Mouse (Mus musculus): Measurements from ENCODE around the gene Rbfox3. TPM values are rescaled to one million over a fixed set of nuclear protein-coding genes. Genes with fewer than 3 reads are reported as not detected.
A peak's percentile ranks its signal among the peaks of the same experiment; 100 is the strongest.

The Rbfox3 gene
- total and polyA plus RNA-seq, 2 experiments from 2014 or later = 60.3 to 73.3 TPM

DNA sequence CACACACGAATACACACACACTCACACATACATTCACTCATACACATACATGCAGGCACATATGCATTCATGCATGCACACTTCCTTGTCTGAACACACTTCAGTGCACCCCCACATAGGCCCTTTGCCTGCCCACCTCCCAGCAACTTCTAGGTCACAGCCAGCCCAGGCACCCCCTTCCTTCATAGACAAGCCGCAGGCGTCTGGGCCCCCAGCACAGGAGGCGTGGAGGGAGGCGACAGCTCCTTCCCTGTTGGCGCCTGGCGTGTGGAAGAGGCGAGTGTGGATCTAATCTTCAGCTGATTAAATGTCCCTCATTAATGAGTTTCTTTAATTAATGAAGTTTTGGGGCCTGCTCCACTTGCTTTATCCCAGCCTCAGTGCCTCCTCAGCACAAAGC lies 381.1 kb downstream of the Rbfox3 start:
- 75% methylated on average over 8 of the region's 8 CpGs for WGBS
- no peak for ATAC-seq (ENCODE audit: low FRiP score)
- H3K9ac ChIP-seq (replicated peaks; ENCODE audit: low read length, poor library complexity, severe bottlenecking) = no peak overlapping the region
- DNase-seq (ENCODE audit: low spot score) = no peak
- peaks cover 15% of the 10 kb centered on the region; the same call in 1 of the 2 replicates for H3K4me1 ChIP-seq (ENCODE audit: insufficient read depth, low read length)
- no peak overlapping the region for H3K4me3 ChIP-seq (ENCODE audit: low read depth, low read length)
- no peaks in the 10 kb centered on the region for H3K9me3 ChIP-seq (ENCODE audit: low read length)
- no peak overlapping the region for H3K4me2 ChIP-seq (ENCODE audit: low read depth, low read length, poor library complexity, severe bottlenecking)
- H3K27ac ChIP-seq (ENCODE audit: low read depth, low read length) = no peak overlapping the region
- no peaks in the 10 kb centered on the region for H3K36me3 ChIP-seq (ENCODE audit: insufficient read depth, low read length)
- no peaks in the 10 kb centered on the region for H3K27me3 ChIP-seq (ENCODE audit: insufficient read depth, low read length)
- TF ChIP-seq CTCF (IDR thresholded peaks at IDR 0.05) = no peak

DNA sequence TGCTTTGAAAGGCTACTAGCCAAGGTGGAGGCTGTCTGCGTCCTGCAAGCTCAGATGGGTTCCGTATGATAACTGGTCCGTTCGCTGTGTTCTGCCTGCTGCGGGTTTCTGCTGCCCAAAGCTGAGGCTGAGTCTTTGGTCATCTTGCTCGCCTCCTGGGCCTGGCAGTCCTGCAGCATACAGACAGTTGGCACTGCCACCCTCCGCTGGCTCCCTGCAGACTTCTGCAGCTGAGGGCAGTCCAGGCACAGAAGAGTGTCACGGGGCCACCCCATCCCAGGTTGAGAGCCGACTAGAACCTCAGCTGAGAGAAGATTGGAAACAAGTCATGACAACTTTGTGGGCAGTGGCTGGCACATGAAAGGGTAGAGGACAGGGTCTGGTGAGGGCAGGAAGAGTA lies 382.6 kb downstream of the Rbfox3 start:
- ATAC-seq (ENCODE audit: low FRiP score) = no peak
- H3K27ac ChIP-seq (ENCODE audit: low read depth, low read length) = no peak overlapping the region
- H3K9ac ChIP-seq (replicated peaks; ENCODE audit: low read length, poor library complexity, severe bottlenecking) = no peak overlapping the region
- H3K27me3 ChIP-seq (ENCODE audit: insufficient read depth, low read length) = no peaks in the 10 kb centered on the region
- H3K4me1 ChIP-seq (ENCODE audit: insufficient read depth, low read length) = peaks cover 15% of the 10 kb centered on the region; the same call in 1 of the 2 replicates
- TF ChIP-seq CTCF (IDR thresholded peaks at IDR 0.05) = no peak
- H3K4me2 ChIP-seq (ENCODE audit: low read depth, low read length, poor library complexity, severe bottlenecking) = no peak overlapping the region
- WGBS = 92% methylated on average over 9 of the region's 9 CpGs
- no peak overlapping the region for H3K4me3 ChIP-seq (ENCODE audit: low read depth, low read length)
- DNase-seq (ENCODE audit: low spot score) = no peak
- H3K36me3 ChIP-seq (ENCODE audit: insufficient read depth, low read length) = no peaks in the 10 kb centered on the region
- H3K9me3 ChIP-seq (ENCODE audit: low read length) = no peaks in the 10 kb centered on the region

DNA sequence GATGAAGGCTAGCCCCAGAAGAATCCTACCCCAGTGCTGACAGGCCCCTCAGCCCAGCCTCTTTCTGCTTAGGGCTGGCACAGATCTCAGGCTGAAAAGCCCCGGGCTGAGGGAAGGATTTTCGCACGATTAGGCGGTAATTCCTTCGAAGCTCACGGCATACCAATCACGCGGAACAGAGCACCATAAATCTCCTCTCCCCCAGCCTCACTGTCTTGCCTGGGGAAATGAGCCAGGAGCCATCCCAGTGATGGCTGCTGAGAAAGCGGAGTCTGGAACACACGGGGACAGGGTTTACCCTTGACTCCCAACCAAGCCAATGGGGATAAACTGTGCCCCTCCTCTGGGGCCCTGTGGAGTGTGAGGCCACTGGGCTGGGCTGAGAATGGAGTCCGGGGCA lies 386.3 kb downstream of the Rbfox3 start:
- H3K4me2 ChIP-seq (ENCODE audit: low read depth, low read length, poor library complexity, severe bottlenecking) = no peak overlapping the region
- H3K4me3 ChIP-seq (ENCODE audit: low read depth, low read length) = no peak overlapping the region
- peaks cover 8% of the 10 kb centered on the region; the same call in 1 of the 2 replicates for H3K4me1 ChIP-seq (ENCODE audit: insufficient read depth, low read length)
- ATAC-seq (ENCODE audit: low FRiP score) (no peak), DNase-seq (ENCODE audit: low spot score) (peak; percentile 60)
- H3K9ac ChIP-seq (replicated peaks; ENCODE audit: low read length, poor library complexity, severe bottlenecking) = no peak overlapping the region
- WGBS = 23% methylated on average over 11 of the region's 11 CpGs
- no peaks in the 10 kb centered on the region for H3K9me3 ChIP-seq (ENCODE audit: low read length)
- H3K27ac ChIP-seq (ENCODE audit: low read depth, low read length) = peak overlapping the region; percentile 73
- TF ChIP-seq CTCF (IDR thresholded peaks at IDR 0.05) = no peak
- H3K36me3 ChIP-seq (ENCODE audit: insufficient read depth, low read length) = no peaks in the 10 kb centered on the region
- H3K27me3 ChIP-seq (ENCODE audit: insufficient read depth, low read length) = no peaks in the 10 kb centered on the region

DNA sequence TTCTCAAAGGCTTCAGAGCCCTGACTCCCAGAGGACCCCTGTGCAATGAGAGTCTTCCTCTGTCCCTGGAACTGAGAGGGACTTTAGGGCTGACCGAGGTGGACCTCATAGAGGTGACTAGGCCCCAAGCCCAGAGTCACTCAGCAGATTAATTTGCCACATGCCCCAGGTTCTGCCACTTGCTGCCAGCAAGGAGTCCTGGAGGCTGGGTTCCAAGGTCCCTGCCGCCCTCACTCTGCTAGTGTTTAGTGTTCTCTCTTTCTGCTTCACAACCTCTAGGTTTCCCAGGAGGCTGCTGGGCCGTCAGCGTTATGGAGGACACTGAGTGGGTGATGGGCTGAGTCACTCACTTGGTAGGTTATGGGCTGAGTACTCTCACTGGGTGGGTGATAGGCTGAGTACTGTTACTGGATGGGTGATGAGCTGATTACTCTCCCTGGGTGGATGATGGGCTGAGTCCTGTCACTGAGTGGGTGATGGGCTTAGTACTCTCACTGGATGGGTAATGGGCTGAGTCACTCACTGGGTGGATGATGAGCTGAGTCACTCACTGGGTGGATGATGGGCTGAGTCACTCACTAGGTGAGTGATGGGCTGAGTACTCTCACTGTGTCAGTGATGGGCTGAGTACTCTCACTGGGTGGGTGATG lies 387.8 kb downstream of the Rbfox3 start:
- no peak for TF ChIP-seq CTCF (IDR thresholded peaks at IDR 0.05)
- 87% methylated on average over 4 of the region's 4 CpGs for WGBS

DNA sequence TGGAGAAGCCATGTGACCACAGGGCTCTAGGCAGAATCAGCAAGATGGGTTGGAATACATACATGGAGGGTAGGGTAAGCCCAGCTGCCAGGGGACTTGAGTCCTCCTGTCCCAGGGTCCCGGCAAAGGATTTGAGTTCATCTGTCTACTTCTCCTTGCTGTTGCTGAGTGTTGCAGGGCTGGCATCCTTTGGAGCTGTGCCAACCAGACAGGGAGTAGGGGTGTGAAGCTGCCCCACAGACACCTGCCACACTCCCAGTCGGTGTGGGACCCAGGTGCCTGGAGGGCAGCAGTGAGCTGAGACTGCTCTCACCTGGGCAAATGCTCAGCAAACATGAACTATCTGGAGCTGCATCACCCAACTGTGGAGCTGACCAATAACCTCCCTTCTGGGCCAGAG lies 390.5 kb downstream of the Rbfox3 start:
- Histone ChIP-seq H3K9ac (replicated peaks; ENCODE audit: low read length, poor library complexity, severe bottlenecking) (no peak overlapping the region), H3K4me2 (ENCODE audit: low read depth, low read length, poor library complexity, severe bottlenecking) (no peak overlapping the region), H3K27me3 (ENCODE audit: insufficient read depth, low read length) (no peaks in the 10 kb centered on the region), H3K9me3 (ENCODE audit: low read length) (no peaks in the 10 kb centered on the region), H3K36me3 (ENCODE audit: insufficient read depth, low read length) (no peaks in the 10 kb centered on the region), H3K4me1 (ENCODE audit: insufficient read depth, low read length) (peaks cover 7% of the 10 kb centered on the region; the same call in 1 of the 2 replicates), H3K4me3 (ENCODE audit: low read depth, low read length) (no peak overlapping the region), H3K27ac (ENCODE audit: low read depth, low read length) (no peak overlapping the region)
- TF ChIP-seq CTCF (IDR thresholded peaks at IDR 0.05) = no peak
- DNase-seq (ENCODE audit: low spot score) (no peak), ATAC-seq (ENCODE audit: low FRiP score) (no peak)
- 69% methylated on average over 2 of the region's 2 CpGs for WGBS

More for the DNA sequence above, 387.8 kb downstream of the Rbfox3 start:
- H3K9me3 ChIP-seq (ENCODE audit: low read length) = no peaks in the 10 kb centered on the region
- DNase-seq (ENCODE audit: low spot score) (no peak), ATAC-seq (ENCODE audit: low FRiP score) (no peak)
- no peak overlapping the region for H3K27ac ChIP-seq (ENCODE audit: low read depth, low read length)
- peaks cover 11% of the 10 kb centered on the region; the same call in 1 of the 2 replicates for H3K4me1 ChIP-seq (ENCODE audit: insufficient read depth, low read length)
- no peak overlapping the region for H3K9ac ChIP-seq (replicated peaks; ENCODE audit: low read length, poor library complexity, severe bottlenecking)
- no peaks in the 10 kb centered on the region for H3K36me3 ChIP-seq (ENCODE audit: insufficient read depth, low read length)
- no peak overlapping the region for H3K4me2 ChIP-seq (ENCODE audit: low read depth, low read length, poor library complexity, severe bottlenecking)
- no peaks in the 10 kb centered on the region for H3K27me3 ChIP-seq (ENCODE audit: insufficient read depth, low read length)
- no peak overlapping the region for H3K4me3 ChIP-seq (ENCODE audit: low read depth, low read length)

DNA sequence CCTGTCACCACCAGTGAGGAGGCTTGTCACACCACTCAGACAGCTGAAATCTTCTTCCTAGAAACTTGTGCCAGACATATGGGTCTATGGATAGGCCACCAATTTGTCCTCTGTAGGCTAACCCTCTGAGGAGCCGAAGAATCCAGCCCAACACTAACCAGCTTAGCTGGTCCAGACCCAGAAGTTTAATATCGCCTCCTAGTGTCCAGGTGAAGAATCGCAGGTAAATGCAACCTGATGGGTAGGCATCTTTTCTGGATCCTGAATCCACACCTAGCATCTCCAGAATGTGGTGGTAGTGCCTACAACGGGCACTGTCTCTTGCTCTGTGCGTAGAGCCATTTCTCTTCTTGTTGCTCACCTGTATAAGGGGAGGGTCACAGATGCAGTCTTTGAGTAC lies 391.1 kb downstream of the Rbfox3 start:
- Histone ChIP-seq H3K4me2 (ENCODE audit: low read depth, low read length, poor library complexity, severe bottlenecking) (no peak overlapping the region), H3K27ac (ENCODE audit: low read depth, low read length) (no peak overlapping the region), H3K36me3 (ENCODE audit: insufficient read depth, low read length) (no peaks in the 10 kb centered on the region), H3K4me3 (ENCODE audit: low read depth, low read length) (no peak overlapping the region), H3K27me3 (ENCODE audit: insufficient read depth, low read length) (no peaks in the 10 kb centered on the region), H3K9ac (replicated peaks; ENCODE audit: low read length, poor library complexity, severe bottlenecking) (no peak overlapping the region), H3K4me1 (ENCODE audit: insufficient read depth, low read length) (peaks cover 3% of the 10 kb centered on the region; the same call in 1 of the 2 replicates), H3K9me3 (ENCODE audit: low read length) (no peaks in the 10 kb centered on the region)
- peak; percentile 39 for TF ChIP-seq CTCF (IDR thresholded peaks at IDR 0.05)
- DNase-seq (ENCODE audit: low spot score) (no peak), ATAC-seq (ENCODE audit: low FRiP score) (no peak)
- 58% methylated on average over 5 of the region's 5 CpGs for WGBS
